Mouse (Mus musculus) lung, postnatal 0 days (tissue): ENCODE data around the gene Snrpd3.

Experiments
- CTCF ChIP-seq: IDR thresholded peaks from 2 replicates; pipeline ENCODE4 v1.5.1; 2016; ENCODE audit warnings: antibody characterized with exemption, mild to moderate bottlenecking
- EP300 ChIP-seq: IDR thresholded peaks from 2 replicates; pipeline ENCODE4 v1.6.1; 2016; ENCODE audit warnings: antibody characterized with exemption, mild to moderate bottlenecking, control low read depth

DNA sequence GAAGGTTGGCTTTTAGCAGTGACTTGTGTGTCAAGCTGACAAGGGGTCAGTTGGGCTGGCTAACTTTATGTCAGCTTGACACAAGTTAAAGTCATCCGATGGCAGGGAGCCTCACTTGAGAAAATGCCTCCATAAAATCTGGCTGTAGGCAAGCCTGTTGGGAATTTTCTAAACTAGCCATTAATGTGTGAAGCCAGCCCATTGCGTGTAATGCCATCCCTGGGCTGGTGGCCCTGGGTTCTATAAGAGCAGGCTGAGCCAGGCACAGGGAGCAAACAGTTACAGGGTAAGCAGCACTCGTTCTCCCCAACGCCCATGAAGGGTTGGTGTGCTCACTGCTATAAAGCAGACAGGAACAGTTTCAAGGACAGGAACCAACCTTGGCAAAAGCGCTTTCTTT, 35.1 kb upstream of the Snrpd3 start:
- no peak for TF ChIP-seq EP300
- TF ChIP-seq CTCF, result no peak
